Mouse (Mus musculus) kidney, postnatal 10 days (tissue): ENCODE data around the gene Immt.
A peak's percentile ranks its signal among the peaks of the same experiment; 100 is the strongest.
"Not testable (repeated sequence)": the region's sequence is repeated elsewhere in the genome, so short reads cannot be mapped to it uniquely, and the experiment has no call there.

Source experiments
- DNase-seq: peaks from one replicate; pipeline ENCODE4 v3.0.0; 2021; ENCODE audit warnings: mixed read lengths

Immt gene

DNA sequence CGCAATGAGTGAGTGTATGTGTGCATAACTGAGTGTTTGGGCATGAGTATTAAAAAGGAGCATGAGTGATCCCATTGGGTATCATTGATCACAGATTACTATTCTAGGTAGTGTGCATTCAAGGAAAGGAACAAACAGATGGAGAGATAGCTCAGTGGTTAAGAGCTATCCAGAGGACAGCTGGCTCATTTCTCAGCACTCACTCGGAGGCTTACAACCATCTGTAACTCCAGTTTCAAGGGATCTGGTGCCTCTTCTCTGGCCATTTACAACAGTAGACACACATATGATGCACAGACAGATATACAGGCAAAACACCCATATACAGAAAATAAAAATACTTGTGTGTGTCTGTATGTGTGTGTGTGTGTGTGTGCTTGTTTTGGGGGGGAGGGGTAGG, 36.6 kb downstream of the Immt start:
- no peak for DNase-seq

- DNase-seq, result no peak
Measured at GRCm38 (mm10) chr6:71868809-71869208, 37.7 kb downstream of the Immt start.

- no peak for DNase-seq
Measured at GRCm38 (mm10) chr6:71871396-71871795, 40.3 kb downstream of the Immt start.

GRCm38 (mm10) chr6:71877965-71878760, 47.0 kb downstream of the Immt start:
- DNase-seq, result no peak

GRCm38 (mm10) chr6:71893263-71893662, 62.1 kb downstream of the Immt start:
- DNase-seq, result no peak

GRCm38 (mm10) chr6:71907702-71908235, 76.6 kb downstream of the Immt start:
- no peak for DNase-seq

- DNase-seq, result peak; percentile 96
Measured at GRCm38 (mm10) chr6:71908481-71909381, 77.6 kb downstream of the Immt start, which contains the start of the genes Ptcd3 and Polr1a. Gene Ptcd3, minus strand, starts transcription at chr6:71908750. Gene Polr1a, plus strand, starts transcription at chr6:71909053.

- DNase-seq, result no peak
Measured at GRCm38 (mm10) chr6:71909384-71909783, 78.3 kb downstream of the Immt start.

DNA sequence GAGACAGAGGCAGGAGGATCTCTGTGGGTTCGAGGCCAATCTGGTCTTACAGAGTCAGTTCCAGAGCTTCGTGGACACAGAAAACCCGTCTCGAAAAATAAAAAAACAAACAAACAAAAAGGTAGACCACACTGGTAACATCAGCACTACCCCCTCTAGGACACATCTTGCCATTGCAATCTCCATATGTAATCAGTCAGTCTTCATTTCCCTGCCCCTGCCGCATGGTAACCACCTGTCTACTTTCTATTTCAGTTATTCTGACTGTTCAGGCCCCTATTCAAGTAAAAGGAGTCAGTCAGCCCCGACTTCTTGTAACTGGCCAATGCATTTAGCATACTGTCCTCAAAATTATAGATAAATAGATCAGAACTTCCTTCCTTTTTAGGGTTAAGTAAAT, 78.7 kb downstream of the Immt start:
- DNase-seq, result no peak

GRCm38 (mm10) chr6:71911686-71912450, 80.7 kb downstream of the Immt start:
- no peak for DNase-seq

DNA sequence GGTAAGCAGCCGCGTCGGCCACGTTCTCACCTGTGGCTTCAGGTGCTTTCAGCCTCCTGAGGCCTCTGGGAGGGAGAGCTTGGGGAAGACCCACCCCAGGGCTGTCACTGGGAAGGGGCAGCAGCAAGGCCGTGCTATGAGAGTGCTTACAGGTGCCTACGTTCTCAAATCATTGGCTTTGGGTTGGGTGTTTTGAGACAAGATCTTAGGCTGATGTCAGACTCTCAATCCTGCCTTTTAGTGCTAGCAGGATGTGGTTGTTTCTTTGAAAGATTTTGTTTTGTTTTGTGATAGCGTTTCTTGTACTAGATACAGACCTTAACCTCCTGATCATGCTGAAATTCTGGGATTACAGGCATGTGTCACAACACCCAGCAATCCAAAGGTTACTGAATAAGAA, 89.6 kb downstream of the Immt start:
- DNase-seq, result no peak

DNA sequence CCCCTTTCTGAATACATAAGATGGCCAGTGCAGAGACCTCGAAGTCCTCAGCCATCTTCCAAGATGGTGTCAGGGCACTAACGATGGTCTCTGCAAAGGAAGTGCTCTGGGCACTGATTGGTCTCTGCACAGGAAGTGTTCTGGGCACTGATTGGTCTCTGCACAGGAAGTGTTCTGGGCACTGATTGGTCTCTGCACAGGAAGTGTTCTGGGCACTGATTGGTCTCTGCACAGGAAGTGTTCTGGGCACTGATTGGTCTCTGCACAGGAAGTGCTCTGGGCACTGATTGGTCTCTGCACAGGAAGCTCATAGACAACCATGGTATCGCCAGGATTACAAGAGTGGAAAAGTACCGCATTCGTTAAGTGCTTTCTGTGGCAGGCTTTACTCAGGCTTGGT, 94.1 kb downstream of the Immt start:
- DNase-seq, result not testable (repeated sequence)
